Mouse (Mus musculus) spleen, postnatal 36 days (tissue): Measurements from ENCODE around the gene Prl7a1.

ENCODE experiments used
- DNase-seq, 2 experiments: peaks; one replicate each; pipeline ENCODE4 v3.0.0; 2022; ENCODE audit warnings: low spot score in 2 of 2, mixed read lengths in 1 of 2

Gene Prl7a1

DNA sequence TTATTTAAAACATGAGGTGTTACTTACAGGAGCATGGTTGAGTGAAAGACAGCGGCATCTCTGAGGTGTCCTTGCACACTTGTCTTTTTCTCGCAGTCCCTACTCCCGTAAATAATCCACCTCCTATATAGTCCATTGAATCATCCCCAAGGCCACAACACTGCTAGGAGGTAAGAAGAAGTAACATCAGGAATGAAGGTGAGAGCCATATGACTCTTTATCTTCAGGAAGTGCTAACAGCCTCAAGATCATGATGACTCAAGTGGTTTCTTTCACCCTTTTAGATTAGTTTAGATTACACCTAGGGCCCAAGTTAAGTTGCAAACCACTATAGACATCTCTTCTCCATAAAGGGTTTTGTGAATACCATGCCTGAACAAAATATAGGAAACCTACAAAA, at the start of gene Prl7a1:
TSS of gene Prl7a1 (minus strand) at position 101 of the 400 bp plus-strand sequence.
- no peak for DNase-seq

DNA sequence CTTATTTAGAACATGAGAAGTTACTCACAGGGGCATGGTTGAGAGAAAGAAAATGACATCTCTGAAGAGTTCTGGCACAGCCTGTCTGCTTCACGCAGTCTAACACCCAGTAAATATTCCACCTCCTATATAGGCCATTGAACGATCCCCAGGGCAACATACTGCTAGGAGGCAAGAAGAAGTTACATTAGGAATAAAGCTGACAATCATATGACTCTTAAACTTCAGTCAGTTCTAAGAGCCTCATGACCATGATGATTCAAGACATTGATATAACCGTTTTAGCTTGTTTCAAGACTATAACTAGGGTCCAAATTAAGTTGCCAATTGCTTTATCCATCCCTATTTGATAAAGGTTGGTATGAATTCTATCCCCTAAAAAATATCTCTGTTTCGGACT, 25.6 kb upstream of the Prl7a1 start, which contains the start of gene Prl7a2:
TSS of gene Prl7a2 (minus strand) at position 101 of the 400 bp plus-strand sequence.
- no peak for DNase-seq

DNA sequence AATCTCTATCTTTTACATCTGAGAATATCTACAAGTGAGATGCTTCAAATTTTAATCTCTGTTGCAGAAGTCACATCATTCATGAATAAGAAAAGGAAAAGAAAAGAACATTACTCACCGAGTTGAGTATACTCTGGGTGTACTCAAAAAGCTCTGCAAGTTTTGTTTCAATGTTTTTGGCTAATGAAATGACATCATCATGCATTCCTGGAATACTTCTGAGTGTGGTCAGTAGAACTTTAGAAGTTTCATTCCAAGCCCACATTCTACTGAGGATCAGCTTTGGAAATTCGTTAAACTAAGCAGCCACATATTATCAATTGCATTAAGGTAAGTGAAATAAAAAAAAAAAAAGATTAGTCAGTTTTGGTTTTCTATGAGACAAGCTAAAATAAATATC, 18.5 kb upstream of the Prl7a1 start:
- no peak for DNase-seq

DNA sequence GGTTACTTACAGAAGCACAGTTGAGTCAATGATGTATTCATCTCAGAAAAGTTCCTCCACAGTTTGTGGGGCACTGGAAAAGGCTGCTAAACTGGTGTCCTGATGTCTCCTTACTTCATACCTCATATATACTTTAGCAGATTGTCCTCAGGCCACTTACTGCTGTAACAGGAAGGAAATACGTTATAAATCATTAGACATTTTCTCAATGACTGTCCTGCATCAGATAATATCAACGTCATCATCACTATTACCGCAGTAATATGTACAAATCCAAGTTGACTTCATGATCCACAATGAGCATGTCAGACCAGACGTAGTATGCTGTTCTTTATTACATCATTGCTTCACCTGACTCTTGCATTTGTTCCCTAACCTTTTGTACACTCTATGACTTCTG, 31.8 kb downstream of the Prl7a1 start, which contains the start of gene Prl7b1:
TSS of gene Prl7b1 (minus strand) at position 101 of the 400 bp plus-strand sequence.
- DNase-seq, result no peak
